Mouse (Mus musculus): ENCODE data around the gene Tcp11l2.

DNA sequence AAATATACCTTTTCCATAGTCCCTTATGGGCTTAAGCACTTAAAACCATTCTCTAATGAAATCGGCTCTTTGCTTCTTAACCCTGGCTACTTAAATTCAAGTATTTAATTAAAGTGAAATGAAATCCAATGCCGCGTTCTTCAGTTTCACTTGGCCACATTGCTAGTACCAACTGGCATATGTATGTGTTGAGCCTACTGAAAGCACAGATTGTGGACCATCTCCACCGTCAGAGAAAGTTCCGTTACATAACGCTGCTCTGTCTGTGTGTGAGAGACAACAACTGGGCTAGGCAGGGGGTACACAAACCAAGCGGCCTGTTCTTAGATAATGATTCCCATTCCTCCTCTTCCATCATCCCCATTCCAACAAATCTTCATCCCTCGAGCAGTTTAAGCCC lies 12.0 kb upstream of the Tcp11l2 start:
- TF ChIP-seq CTCF (IDR thresholded peaks at IDR 0.05; ENCODE audit: control insufficient read depth, insufficient read depth, insufficient replicate concordance, low read depth, low read length) (no peak), POLR2A (IDR thresholded peaks at IDR 0.05; ENCODE audit: control insufficient read depth, low read depth, low read length) (no peak)
